Mouse (Mus musculus) adipose tissue, adult 10 weeks (tissue): ENCODE measurements around the gene Slc25a25. TPM values are rescaled to one million over a fixed set of nuclear protein-coding genes. Genes with fewer than 3 reads are reported as not detected.

ENCODE experiments used
- polyA plus RNA-seq: library from polyadenylated mRNA; stranded (reverse); fragments of 350-450 nt; fragmentation: Illumina TruSeq; extraction: RNeasy Lipid Tissue Mini Kit (QIAGEN cat#74804); gene quantifications from one replicate; pipeline ENCODE4 v1.2.3, GENCODE M21; 2014; ENCODE audit warnings: low read depth, low replicate concordance

The Slc25a25 gene
- 25.0 TPM for polyA plus RNA-seq

GRCm38 (mm10) chr2:32450881-32451844 is at the start of gene Slc25a25:
Gene Slc25a25 (minus strand): TSS chr2:32451445.

GRCm38 (mm10) chr2:32449761-32450754 is 1.2 kb downstream of the Slc25a25 start, which contains the start of gene Naif1:
Gene Naif1 (plus strand): TSS chr2:32450457.

GRCm38 (mm10) chr2:32395484-32395945 is 55.7 kb downstream of the Slc25a25 start, which contains the start of gene Ptges2:
Gene Ptges2 (plus strand): TSS chr2:32395896.

GRCm38 (mm10) chr2:32387706-32388490 is 63.3 kb downstream of the Slc25a25 start, which contains the start of gene Lcn2:
Gene Lcn2 (minus strand): TSS chr2:32388252.

GRCm38 (mm10) chr2:32381775-32382223 is 69.4 kb downstream of the Slc25a25 start, which contains the start of gene 1110008P14Rik:
Gene 1110008P14Rik (minus strand): TSS chr2:32381938.

Other genes starting within 250 kb of the Slc25a25 start
- 28.9 TPM for gene Pomt1, start 214.9 kb downstream of the Slc25a25 start, polyA plus RNA-seq
- 132 TPM for gene Uck1, start 191.3 kb downstream of the Slc25a25 start, polyA plus RNA-seq
- gene Golga2, start 164.1 kb downstream of the Slc25a25 start, polyA plus RNA-seq: 56.8 TPM
- gene Swi5, start 163.4 kb downstream of the Slc25a25 start, polyA plus RNA-seq: 435 TPM
- 72.0 TPM for gene Ciz1, start 99.1 kb downstream of the Slc25a25 start, polyA plus RNA-seq
- gene Dnm1, start 98.1 kb downstream of the Slc25a25 start, polyA plus RNA-seq: 15.8 TPM
- gene 1110008P14Rik, start 69.5 kb downstream of the Slc25a25 start, polyA plus RNA-seq: 149 TPM
- gene Lcn2, start 63.2 kb downstream of the Slc25a25 start, polyA plus RNA-seq: 3,725 TPM
- gene Ptges2, start 55.5 kb downstream of the Slc25a25 start, polyA plus RNA-seq: 33.6 TPM
- 3.6 TPM for gene Naif1, start 988 bp downstream of the Slc25a25 start, polyA plus RNA-seq
- gene Fam102a, start 83.9 kb upstream of the Slc25a25 start, polyA plus RNA-seq: 29.4 TPM
- 87.5 TPM for gene Dpm2, start 119.4 kb upstream of the Slc25a25 start, polyA plus RNA-seq
- not detected for gene Pip5kl1, start 123.4 kb upstream of the Slc25a25 start, polyA plus RNA-seq
- gene 9430097D07Rik, start 124.2 kb upstream of the Slc25a25 start, polyA plus RNA-seq: not detected
- 28.3 TPM for gene St6galnac4, start 135.7 kb upstream of the Slc25a25 start, polyA plus RNA-seq
- gene St6galnac6, start 148.3 kb upstream of the Slc25a25 start, polyA plus RNA-seq: 24.1 TPM
- 38.9 TPM for gene Ak1, start 170.3 kb upstream of the Slc25a25 start, polyA plus RNA-seq
- gene Eng, start 195.2 kb upstream of the Slc25a25 start, polyA plus RNA-seq: 49.7 TPM